ENCODE assay signal across 10 mouse cellular contexts in genomic region chr8:70330741-70331364, GRCm38 (mm10). TPM values are rescaled to one million over a fixed set of nuclear protein-coding genes. Genes with fewer than 3 reads are reported as not detected.
DNase-seq lines count a peak whose midpoint lies in the region; ATAC-seq and TF ChIP-seq lines count a peak whose summit lies in the region.
"Had no signal": no experiment of that assay in that cellular context is flagged by ENCODE, and none has a peak within 500 bp of the region (broad histone marks: within the 10 kb centered on the region; RNA-seq: fewer than 3 reads in every experiment).

No protein-coding gene starts in this region.

- 31% methylated on average over 53 of the region's 53 CpGs for WGBS in heart, embryonic 10.5 days
- 25% methylated on average over 53 of the region's 53 CpGs for WGBS in forebrain, embryonic 11.5 days
- 26% methylated on average over 53 of the region's 53 CpGs for WGBS in hindbrain, postnatal 0 days
- 45% methylated on average over 53 of the region's 53 CpGs for WGBS in liver, embryonic 11.5 days

- H3K36me3 ChIP-seq in heart, embryonic 10.5 days: peaks cover 54% of the 10 kb centered on the region
- H3K36me3 ChIP-seq in forebrain, embryonic 11.5 days (ENCODE audit: control insufficient read depth, insufficient read depth, low read length): peaks cover 31% of the 10 kb centered on the region
- H3K36me3 ChIP-seq in hindbrain, postnatal 0 days (ENCODE audit: insufficient read depth, low read length): peaks cover 49% of the 10 kb centered on the region
- peaks cover 49% of the 10 kb centered on the region for H3K36me3 ChIP-seq in liver, embryonic 11.5 days (ENCODE audit: control insufficient read depth, insufficient read depth, low read length)

- H3K27ac ChIP-seq in heart, embryonic 10.5 days: peak overlapping the region; percentile 77
- no peak overlapping the region for H3K27ac ChIP-seq in forebrain, embryonic 11.5 days (ENCODE audit: low read depth, low read length)
- peak overlapping the region; percentile 46 for H3K27ac ChIP-seq in hindbrain, postnatal 0 days
- no peak overlapping the region; the same call in 1 of the 2 replicates for H3K27ac ChIP-seq in liver, embryonic 11.5 days (ENCODE audit: low read depth, low read length)

- peaks cover 26% of the 10 kb centered on the region; the same call in 1 of the 2 replicates for H3K27me3 ChIP-seq in heart, embryonic 10.5 days (ENCODE audit: insufficient read depth, poor library complexity, severe bottlenecking)
- peaks cover 3% of the 10 kb centered on the region; the same call in 1 of the 2 replicates for H3K27me3 ChIP-seq in forebrain, embryonic 11.5 days (ENCODE audit: control insufficient read depth, insufficient read depth, low read length)
- H3K27me3 ChIP-seq in hindbrain, postnatal 0 days (ENCODE audit: insufficient read depth, low read length): no peaks in the 10 kb centered on the region
- H3K27me3 ChIP-seq in liver, embryonic 11.5 days (replicated peaks; ENCODE audit: control insufficient read depth, insufficient read depth, low read length): no peaks in the 10 kb centered on the region; the same call in 1 of the 2 replicates
- H3K27me3 ChIP-seq: CH12.LX had no signal

- peak overlapping the region; percentile 26; the same call in 1 of the 2 replicates for H3K4me2 ChIP-seq in forebrain, embryonic 11.5 days (ENCODE audit: low read depth, low read length, severe bottlenecking)
- no peak overlapping the region for H3K4me2 ChIP-seq in hindbrain, postnatal 0 days (ENCODE audit: low read depth, low read length)
- H3K4me2 ChIP-seq in liver, embryonic 11.5 days: peak overlapping the region; percentile 53

- peak; percentile 78 for ATAC-seq in forebrain, embryonic 11.5 days (replicated peaks; ENCODE audit: low FRiP score)
- peak; percentile 85 for ATAC-seq in hindbrain, postnatal 0 days
- ATAC-seq in liver, embryonic 11.5 days (replicated peaks; ENCODE audit: low FRiP score): peak; percentile 61
- ATAC-seq in erythroblast, adult 5-6 weeks (replicated peaks; ENCODE audit: low FRiP score, poor library complexity, severe bottlenecking): no peak

- TF ChIP-seq CTCF in hindbrain, postnatal 0 days (IDR thresholded peaks at IDR 0.05; ENCODE audit: low read depth): peak; percentile 72

- H3K9me3 ChIP-seq in heart, embryonic 10.5 days: no peaks in the 10 kb centered on the region
- H3K9me3 ChIP-seq in forebrain, embryonic 11.5 days (ENCODE audit: control insufficient read depth, low read length): no peaks in the 10 kb centered on the region
- no peaks in the 10 kb centered on the region for H3K9me3 ChIP-seq in hindbrain, postnatal 0 days (ENCODE audit: low read length)
- H3K9me3 ChIP-seq in liver, embryonic 11.5 days (ENCODE audit: control insufficient read depth, low read length): no peaks in the 10 kb centered on the region; the same call in 1 of the 2 replicates

- DNase-seq in heart, embryonic 10.5 days (ENCODE audit: low spot score): peak; percentile 86
- DNase-seq in heart, adult 9 months (ENCODE audit: low spot score in 2 of 2): no peak
- DNase-seq in adrenal gland, postnatal 10 days: peak; percentile 81
- peak; percentile 85 for DNase-seq in forebrain, embryonic 11.5 days (ENCODE audit: low spot score)
- peak; percentile 84 for DNase-seq in hindbrain, postnatal 0 days (ENCODE audit: low spot score)
- peak; percentile 74 for DNase-seq in liver, embryonic 11.5 days (ENCODE audit: low spot score)
- peak; percentile 82 for DNase-seq in right cerebral cortex, adult 18-20 months

- H3K4me1 ChIP-seq in heart, embryonic 10.5 days: peaks cover 32% of the 10 kb centered on the region
- peaks cover 23% of the 10 kb centered on the region for H3K4me1 ChIP-seq in forebrain, embryonic 11.5 days (replicated peaks; ENCODE audit: control insufficient read depth, insufficient read depth, low read length)
- H3K4me1 ChIP-seq in hindbrain, postnatal 0 days (ENCODE audit: insufficient read depth, low read length): peaks cover 5% of the 10 kb centered on the region; the same call in 1 of the 2 replicates
- peaks cover 34% of the 10 kb centered on the region for H3K4me1 ChIP-seq in liver, embryonic 11.5 days (replicated peaks; ENCODE audit: control insufficient read depth, insufficient read depth, low read length)

- peak overlapping the region; percentile 49 for H3K4me3 ChIP-seq in heart, embryonic 10.5 days
- no peak overlapping the region for H3K4me3 ChIP-seq in forebrain, embryonic 11.5 days (ENCODE audit: low read depth, low read length)
- no peak overlapping the region for H3K4me3 ChIP-seq in hindbrain, postnatal 0 days (ENCODE audit: low read length)
- H3K4me3 ChIP-seq in liver, embryonic 11.5 days (ENCODE audit: low read depth, low read length): peak overlapping the region; percentile 26

- H3K9ac ChIP-seq in forebrain, embryonic 11.5 days (ENCODE audit: low read length): peak overlapping the region; percentile 45
- H3K9ac ChIP-seq in hindbrain, postnatal 0 days (replicated peaks; ENCODE audit: low read length): 0 out of 2 replicates have a peak overlapping the region, but pooled peaks have one; percentile 9
- H3K9ac ChIP-seq in liver, embryonic 11.5 days (ENCODE audit: low read depth, low read length): no peak overlapping the region

RNA-seq across cellular contexts. Expression of gene Gdf1, which starts 1.2 kb away (rescaled TPM):
- 1.9 and 4.2 TPM in 2 replicates for polyA plus RNA-seq in heart, embryonic 10.5 days (2016; fragmentation: Nextera tagmentation; extraction: Ambion mirVana)
- total RNA-seq in adrenal gland, postnatal 10 days (2021): 1 to 10 TPM in 1 of 2 experiments, under 1 TPM in 1; 0.88 to 1.2 TPM
- 1.8 and 2.6 TPM in 2 replicates for polyA plus RNA-seq in forebrain, embryonic 11.5 days (2014; fragmentation: Nextera tagmentation; extraction: Ambion mirVana)
- total RNA-seq in hindbrain, postnatal 0 days (2014; rRNA removed): 5.3 and 8.4 TPM in 2 replicates
- polyA plus RNA-seq in hindbrain, postnatal 0 days (2015; fragmentation: Nextera tagmentation; extraction: Ambion mirVana): 6.0 and 6.9 TPM in 2 replicates
- polyA plus RNA-seq in liver, embryonic 11.5 days (2014; fragmentation: Nextera tagmentation; extraction: Ambion mirVana): 1.6 and 2.6 TPM in 2 replicates
- total RNA-seq in erythroblast, adult 5-6 weeks (2015; ENCODE audit: low replicate concordance): not detected in 2 replicates
- total RNA-seq in erythroblast, adult 5-6 weeks (2017; ENCODE audit: low replicate concordance): not detected in 2 replicates
- total RNA-seq: hematopoietic stem cell, adult 5-6 weeks had no signal

RNA-seq across cellular contexts. Expression of gene Cers1, which starts 15.3 kb away (rescaled TPM):
- polyA plus RNA-seq in heart, embryonic 10.5 days (2016; fragmentation: Nextera tagmentation; extraction: Ambion mirVana): 1.4 TPM in 2 replicates
- total RNA-seq in adrenal gland, postnatal 10 days (2021): 1 to 10 TPM; 2.3 to 3.7 TPM
- polyA plus RNA-seq in forebrain, embryonic 11.5 days (2014; fragmentation: Nextera tagmentation; extraction: Ambion mirVana): 10.6 and 11.0 TPM in 2 replicates
- total RNA-seq in hindbrain, postnatal 0 days (2014; rRNA removed): 92.5 and 101 TPM in 2 replicates
- polyA plus RNA-seq in hindbrain, postnatal 0 days (2015; fragmentation: Nextera tagmentation; extraction: Ambion mirVana): 43.4 and 45.5 TPM in 2 replicates
- 1.1 and 1.2 TPM in 2 replicates for polyA plus RNA-seq in liver, embryonic 11.5 days (2014; fragmentation: Nextera tagmentation; extraction: Ambion mirVana)
- total RNA-seq in erythroblast, adult 5-6 weeks (2015; ENCODE audit: low replicate concordance): not detected in 2 replicates
- 0.43 TPM in 1 of 2 replicates, not detected in the other for total RNA-seq in erythroblast, adult 5-6 weeks (2017; ENCODE audit: low replicate concordance)
- total RNA-seq: hematopoietic stem cell, adult 5-6 weeks had no signal

RNA-seq across cellular contexts. Expression of gene Upf1, which starts 22.2 kb away (rescaled TPM):
- 14.5 and 19.8 TPM in 2 replicates for polyA plus RNA-seq in heart, embryonic 10.5 days (2016; fragmentation: Nextera tagmentation; extraction: Ambion mirVana)
- total RNA-seq in adrenal gland, postnatal 10 days (2021): 10 to 100 TPM; 49.1 to 51.4 TPM
- polyA plus RNA-seq in forebrain, embryonic 11.5 days (2014; fragmentation: Nextera tagmentation; extraction: Ambion mirVana): 25.6 and 25.8 TPM in 2 replicates
- total RNA-seq in hindbrain, postnatal 0 days (2014; rRNA removed): 40.4 and 48.4 TPM in 2 replicates
- polyA plus RNA-seq in hindbrain, postnatal 0 days (2015; fragmentation: Nextera tagmentation; extraction: Ambion mirVana): 8.6 and 10.3 TPM in 2 replicates
- 21.1 and 23.7 TPM in 2 replicates for polyA plus RNA-seq in liver, embryonic 11.5 days (2014; fragmentation: Nextera tagmentation; extraction: Ambion mirVana)
- 7.1 and 9.2 TPM in 2 replicates for total RNA-seq in erythroblast, adult 5-6 weeks (2015; ENCODE audit: low replicate concordance)
- total RNA-seq in erythroblast, adult 5-6 weeks (2017; ENCODE audit: low replicate concordance): 20.9 and 21.5 TPM in 2 replicates

RNA-seq across cellular contexts. Expression of gene Cope, which starts 28.5 kb away (rescaled TPM):
- polyA plus RNA-seq in heart, embryonic 10.5 days (2016; fragmentation: Nextera tagmentation; extraction: Ambion mirVana): 379 and 398 TPM in 2 replicates
- 100 to 1,000 TPM; 203 to 216 TPM for total RNA-seq in adrenal gland, postnatal 10 days (2021)
- polyA plus RNA-seq in forebrain, embryonic 11.5 days (2014; fragmentation: Nextera tagmentation; extraction: Ambion mirVana): 220 and 268 TPM in 2 replicates
- 126 and 159 TPM in 2 replicates for total RNA-seq in hindbrain, postnatal 0 days (2014; rRNA removed)
- 286 and 291 TPM in 2 replicates for polyA plus RNA-seq in hindbrain, postnatal 0 days (2015; fragmentation: Nextera tagmentation; extraction: Ambion mirVana)
- 281 and 298 TPM in 2 replicates for polyA plus RNA-seq in liver, embryonic 11.5 days (2014; fragmentation: Nextera tagmentation; extraction: Ambion mirVana)
- 52.7 and 89.2 TPM in 2 replicates for total RNA-seq in erythroblast, adult 5-6 weeks (2015; ENCODE audit: low replicate concordance)
- total RNA-seq in erythroblast, adult 5-6 weeks (2017; ENCODE audit: low replicate concordance): 36.9 and 53.7 TPM in 2 replicates

RNA-seq across cellular contexts. Expression of gene Ddx49, which starts 28.6 kb away (rescaled TPM):
- 40.5 and 47.5 TPM in 2 replicates for polyA plus RNA-seq in heart, embryonic 10.5 days (2016; fragmentation: Nextera tagmentation; extraction: Ambion mirVana)
- total RNA-seq in adrenal gland, postnatal 10 days (2021): 10 to 100 TPM; 63.4 to 67.7 TPM
- polyA plus RNA-seq in forebrain, embryonic 11.5 days (2014; fragmentation: Nextera tagmentation; extraction: Ambion mirVana): 54.4 and 61.5 TPM in 2 replicates
- total RNA-seq in hindbrain, postnatal 0 days (2014; rRNA removed): 36.4 and 53.8 TPM in 2 replicates
- polyA plus RNA-seq in hindbrain, postnatal 0 days (2015; fragmentation: Nextera tagmentation; extraction: Ambion mirVana): 40.4 and 47.5 TPM in 2 replicates
- 56.5 and 59.1 TPM in 2 replicates for polyA plus RNA-seq in liver, embryonic 11.5 days (2014; fragmentation: Nextera tagmentation; extraction: Ambion mirVana)
- total RNA-seq in erythroblast, adult 5-6 weeks (2015; ENCODE audit: low replicate concordance): 15.0 TPM in 2 replicates
- total RNA-seq in erythroblast, adult 5-6 weeks (2017; ENCODE audit: low replicate concordance): 23.3 and 40.0 TPM in 2 replicates

Comparison
In these comparisons a context has a peak if more than half of its experiments do, and no peak if none do; other contexts are left out.
1. DNase-seq: peak in heart, embryonic 10.5 days (single experiment), adrenal gland, postnatal 10 days (single experiment), forebrain, embryonic 11.5 days (single experiment), hindbrain, postnatal 0 days (single experiment), liver, embryonic 11.5 days (single experiment) and right cerebral cortex, adult 18-20 months (single experiment); none in heart, adult 9 months (0 of 2).
2. H3K27ac ChIP-seq: peak in heart, embryonic 10.5 days (single experiment) and hindbrain, postnatal 0 days (single experiment); none in forebrain, embryonic 11.5 days (single experiment) and liver, embryonic 11.5 days (single experiment).
3. H3K4me3 ChIP-seq: peak in heart, embryonic 10.5 days (single experiment) and liver, embryonic 11.5 days (single experiment); none in forebrain, embryonic 11.5 days (single experiment) and hindbrain, postnatal 0 days (single experiment).